Mouse (Mus musculus) CH12.LX (cell line): ENCODE measurements around the gene Col4a4.

ENCODE experiments used
- CTCF ChIP-seq, 2 experiments: IDR thresholded peaks in 1 of 2; conservative IDR thresholded peaks in 1 of 2; 2 replicates each; pipeline ENCODE4 v1.5.1; 2011 to 2012; ENCODE audit warnings: low read depth in 2 of 2, low read length in 2 of 2, improper control_type of control experiment in 1 of 2, inconsistent platforms in 1 of 2, mild to moderate bottlenecking in 1 of 2, moderate library complexity in 1 of 2
- E2F4 ChIP-seq: IDR thresholded peaks from 2 replicates; pipeline ENCODE4 v1.6.1; 2011; ENCODE audit warnings: low read depth, low read length, improper control_type of control experiment; ENCODE audit not compliant: insufficient replicate concordance
- EP300 ChIP-seq: IDR thresholded peaks from 2 replicates; pipeline ENCODE4 v1.6.1; 2011; ENCODE audit warnings: low read length, improper control_type of control experiment
- HCFC1 ChIP-seq: IDR thresholded peaks from 2 replicates; pipeline ENCODE4 v1.6.1; 2012; ENCODE audit warnings: low read depth, mild to moderate bottlenecking, inconsistent platforms, low read length, improper control_type of control experiment
- JUND ChIP-seq: conservative IDR thresholded peaks from 2 replicates; pipeline ENCODE4 v1.6.1; 2011; ENCODE audit warnings: low read depth, low read length, improper control_type of control experiment
- MEF2A ChIP-seq: IDR thresholded peaks from 2 replicates; pipeline ENCODE4 v1.6.1; 2014; ENCODE audit warnings: low read depth, mild to moderate bottlenecking, inconsistent platforms, low read length, improper control_type of control experiment, borderline replicate concordance
- MYC ChIP-seq: IDR thresholded peaks from 2 replicates; pipeline ENCODE4 v1.6.1; 2011; ENCODE audit warnings: low read depth, mild to moderate bottlenecking, improper control_type of control experiment, low read length
- POLR2A ChIP-seq: IDR thresholded peaks from 2 replicates; pipeline ENCODE4 v1.6.1; 2011; ENCODE audit warnings: low read depth, mild to moderate bottlenecking, improper control_type of control experiment, low read length
- RCOR1 ChIP-seq: conservative IDR thresholded peaks from 2 replicates; pipeline ENCODE4 v1.6.1; 2012; ENCODE audit warnings: low read depth, mild to moderate bottlenecking, inconsistent platforms, low read length, improper control_type of control experiment
- TBP ChIP-seq: conservative IDR thresholded peaks from 2 replicates; pipeline ENCODE4 v1.6.1; 2011; ENCODE audit warnings: low read depth, low read length, improper control_type of control experiment
- USF1 ChIP-seq: IDR thresholded peaks from 2 replicates; pipeline ENCODE4 v1.6.1; 2014; ENCODE audit warnings: low read depth, mild to moderate bottlenecking, inconsistent platforms, low read length, improper control_type of control experiment
- ZNF384 ChIP-seq: IDR thresholded peaks from 2 replicates; pipeline ENCODE4 v1.6.1; 2012; ENCODE audit warnings: low read depth, low read length, improper control_type of control experiment, inconsistent platforms

DNA sequence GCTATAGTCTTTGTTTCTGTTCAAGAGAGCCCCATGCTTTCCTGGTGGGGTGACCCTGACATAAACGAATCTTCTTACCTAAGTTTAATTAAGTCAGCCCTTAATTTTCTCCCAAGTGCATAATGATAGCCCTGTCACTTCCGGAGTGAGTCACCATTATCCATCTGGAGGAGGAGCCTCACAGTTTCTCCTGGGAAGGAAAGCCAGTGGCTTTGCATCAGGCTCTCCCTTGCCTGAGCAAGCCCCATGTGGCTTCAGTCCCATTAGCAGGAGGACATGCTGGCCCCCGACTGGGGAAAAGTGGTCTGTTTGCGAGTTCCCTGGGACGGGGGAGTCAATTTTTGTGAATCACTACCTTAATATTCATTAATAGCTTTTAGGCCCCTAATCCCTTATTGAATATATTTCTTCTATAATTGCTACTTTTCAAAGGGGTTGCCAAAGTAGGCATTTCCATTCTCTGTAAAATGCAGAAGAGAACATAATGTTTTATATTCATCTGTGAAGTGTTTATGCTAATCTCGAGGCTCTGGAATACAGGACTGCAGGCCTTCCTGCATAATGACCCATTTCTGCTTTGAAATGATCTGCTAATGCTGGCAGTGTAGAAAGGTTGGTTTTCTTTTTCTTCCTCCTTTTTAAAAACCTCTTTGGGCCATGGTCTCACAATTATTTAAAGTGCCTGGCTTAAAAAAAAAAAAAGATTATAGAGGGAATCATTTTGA, 134.6 kb downstream of the Col4a4 start:
- TF ChIP-seq USF1 = no peak
- TF ChIP-seq CTCF (conservative IDR thresholded peaks at IDR 0.05 in 1 of 2, IDR thresholded peaks at IDR 0.05 in 1 of 2; ENCODE audit: low read depth in 2 of 2, low read length in 2 of 2) = no peak
- no peak for TF ChIP-seq JUND
- no peak for TF ChIP-seq E2F4
- no peak for TF ChIP-seq POLR2A
- no peak for TF ChIP-seq TBP
- TF ChIP-seq HCFC1 = no peak
- no peak for TF ChIP-seq ZNF384
- TF ChIP-seq MEF2A = no peak
- TF ChIP-seq RCOR1 = no peak
- TF ChIP-seq EP300 = no peak
- TF ChIP-seq MYC = no peak
